Mouse (Mus musculus): ENCODE results near the gene Pax2.

Gene Pax2

GRCm38 (mm10) chr19:44755693-44756420 lies at the start of gene Pax2:
Gene Pax2 (plus strand): TSS chr19:44756045.
- peak; percentile 62 to 84 for DNase-seq

- peak; percentile 47 to 57 for DNase-seq
Measured at GRCm38 (mm10) chr19:44708885-44709284, 47.0 kb upstream of the Pax2 start.

- no peak for DNase-seq
Measured at GRCm38 (mm10) chr19:44716731-44717600, 38.9 kb upstream of the Pax2 start.

GRCm38 (mm10) chr19:44719292-44720193 lies 36.3 kb upstream of the Pax2 start:
- DNase-seq, result peak in 1 of 2 experiments; percentile 62

GRCm38 (mm10) chr19:44720194-44720521 lies 35.7 kb upstream of the Pax2 start:
- DNase-seq, result peak; percentile 49 to 82

GRCm38 (mm10) chr19:44723611-44724440 lies 32.0 kb upstream of the Pax2 start:
- peak in 1 of 2 experiments; percentile 67 for DNase-seq

- peak; percentile 36 to 72 for DNase-seq
Measured at GRCm38 (mm10) chr19:44725951-44726791, 29.7 kb upstream of the Pax2 start.

GRCm38 (mm10) chr19:44734116-44734515 lies 21.7 kb upstream of the Pax2 start:
- peak in 1 of 2 experiments; percentile 41 for DNase-seq

- peak; percentile 59 to 85 for DNase-seq
Measured at GRCm38 (mm10) chr19:44734682-44735081, 21.2 kb upstream of the Pax2 start.

GRCm38 (mm10) chr19:44740300-44740699 lies 15.5 kb upstream of the Pax2 start:
- DNase-seq, result peak; percentile 83 to 88

- DNase-seq, result peak; percentile 86 to 92
Measured at GRCm38 (mm10) chr19:44741091-44741763, 14.6 kb upstream of the Pax2 start.

GRCm38 (mm10) chr19:44741764-44742127 lies 14.1 kb upstream of the Pax2 start:
- no peak for DNase-seq

- peak; percentile 81 to 87 for DNase-seq
Measured at GRCm38 (mm10) chr19:44742131-44743020, 13.5 kb upstream of the Pax2 start.

- DNase-seq, result peak; percentile 54 to 58
Measured at GRCm38 (mm10) chr19:44743021-44743415, 12.8 kb upstream of the Pax2 start.

- DNase-seq, result peak in 1 of 2 experiments; percentile 47
Measured at GRCm38 (mm10) chr19:44743961-44744520, 11.8 kb upstream of the Pax2 start.

- no peak for DNase-seq
Measured at GRCm38 (mm10) chr19:44745741-44746140, 10.1 kb upstream of the Pax2 start.

- DNase-seq, result peak; percentile 56 to 84
Measured at GRCm38 (mm10) chr19:44746541-44747024, 9.3 kb upstream of the Pax2 start.

GRCm38 (mm10) chr19:44747471-44747870 lies 8.4 kb upstream of the Pax2 start:
- peak; percentile 68 to 86 for DNase-seq

GRCm38 (mm10) chr19:44748271-44748670 lies 7.6 kb upstream of the Pax2 start:
- peak in 1 of 2 experiments; percentile 40 for DNase-seq

Data from kidney, postnatal 25 days (tissue).